Mouse (Mus musculus): ENCODE measurements at regions not wholly inside any gene's neighbourhood (a gene's known extent, or its start where the extent isn't known, plus 50 kb on each side); places are given as distances from the start of the nearest gene placed in this dataset.
"Not testable (repeated sequence)": the region's sequence is repeated elsewhere in the genome, so short reads cannot be mapped to it uniquely, and the experiment has no call there.

DNA sequence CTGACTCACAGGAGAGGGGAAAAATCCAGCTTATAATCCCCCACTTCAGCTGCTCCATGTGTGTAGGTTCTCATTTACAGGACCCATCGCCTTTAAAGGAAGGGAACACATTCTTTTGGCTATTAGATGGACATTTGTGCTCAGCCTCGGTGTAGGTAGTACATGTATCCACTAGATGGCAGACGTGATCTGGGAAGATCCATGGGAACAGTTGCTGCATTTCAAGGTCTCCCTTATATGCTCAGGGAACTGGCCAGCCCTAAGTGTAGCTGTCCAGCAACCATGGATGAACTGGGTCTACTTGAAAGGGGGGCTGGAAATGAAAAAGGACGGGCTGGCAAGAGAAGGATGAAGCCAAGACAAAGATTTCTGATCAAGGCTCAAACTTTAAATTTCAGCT, 124.0 kb downstream of the Akain1 start:
- peak; percentile 63 for DNase-seq

DNA sequence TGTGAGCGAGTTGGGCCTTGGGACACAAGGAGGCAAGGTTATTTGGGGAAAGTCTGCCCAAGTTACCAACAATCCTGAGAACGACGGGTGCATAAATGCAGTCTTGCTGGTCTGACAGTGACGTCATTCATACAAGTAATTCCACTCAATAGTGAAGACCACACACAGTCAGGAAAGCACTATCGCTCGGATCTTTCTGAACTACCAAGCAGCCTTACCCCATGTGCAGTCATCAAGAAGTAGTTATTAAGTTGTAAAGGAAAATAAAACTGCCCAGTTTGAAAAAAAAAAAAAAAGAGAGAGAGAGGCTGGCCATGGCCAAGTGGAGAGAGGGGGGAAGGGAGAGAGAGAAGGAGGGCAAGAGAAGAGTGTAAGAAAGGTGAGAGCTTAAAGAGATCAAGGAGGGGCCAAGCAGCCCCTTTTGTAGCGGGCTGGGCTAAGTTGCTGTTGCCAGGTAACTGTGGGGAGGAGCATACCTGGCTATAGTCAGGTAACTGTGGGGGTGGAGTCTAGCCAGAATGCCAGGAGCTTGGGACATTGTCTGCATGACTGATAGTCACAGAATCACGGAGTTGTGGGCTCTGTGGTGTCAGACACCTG, 132.0 kb downstream of the Akain1 start:
- not testable (repeated sequence) for DNase-seq

DNA sequence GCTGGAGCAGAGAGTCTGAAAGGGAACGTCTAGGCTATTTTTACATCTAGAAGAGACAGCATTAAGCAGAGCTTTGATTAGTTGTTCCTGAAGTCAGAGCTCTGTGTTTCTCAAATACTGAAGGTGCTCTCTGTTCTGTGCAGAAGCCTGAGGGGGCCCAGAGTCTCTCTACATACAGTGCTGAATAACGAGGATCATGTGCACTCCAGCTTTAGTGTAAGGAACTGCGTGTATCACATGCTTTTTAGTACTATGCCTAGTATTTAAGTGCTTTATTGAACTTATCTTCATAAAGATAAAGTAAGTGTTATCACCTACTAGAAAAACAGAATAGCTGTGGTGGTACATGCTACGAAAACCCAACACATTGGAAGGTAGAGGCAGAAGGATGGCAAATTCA, 151.4 kb downstream of the Akain1 start:
- no peak for DNase-seq

DNA sequence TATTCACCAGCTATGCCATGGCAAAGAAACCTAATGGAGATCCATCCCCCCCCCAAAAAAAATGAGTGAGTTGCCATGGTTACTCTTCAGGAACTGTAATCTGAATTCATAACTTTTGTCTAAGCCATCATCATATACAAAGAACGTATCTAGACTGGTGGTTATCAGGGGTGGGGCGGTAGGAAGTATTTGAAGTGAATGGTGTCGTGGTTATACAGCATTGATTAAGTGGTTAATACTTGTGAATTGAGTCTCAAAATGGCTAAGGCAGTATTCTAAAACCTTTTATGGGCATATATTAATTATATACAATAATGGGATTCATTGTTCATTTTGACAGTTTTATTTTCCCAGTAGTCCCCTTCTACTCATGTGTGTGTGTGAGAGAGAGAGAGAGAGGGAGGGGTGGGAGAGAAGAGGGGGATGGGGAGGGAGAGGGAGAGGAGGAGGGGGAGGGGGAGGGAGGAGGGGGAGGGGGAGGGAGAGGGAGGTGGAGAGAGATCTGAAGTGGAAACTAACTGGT, 158.7 kb downstream of the Akain1 start:
- DNase-seq = no peak

DNA sequence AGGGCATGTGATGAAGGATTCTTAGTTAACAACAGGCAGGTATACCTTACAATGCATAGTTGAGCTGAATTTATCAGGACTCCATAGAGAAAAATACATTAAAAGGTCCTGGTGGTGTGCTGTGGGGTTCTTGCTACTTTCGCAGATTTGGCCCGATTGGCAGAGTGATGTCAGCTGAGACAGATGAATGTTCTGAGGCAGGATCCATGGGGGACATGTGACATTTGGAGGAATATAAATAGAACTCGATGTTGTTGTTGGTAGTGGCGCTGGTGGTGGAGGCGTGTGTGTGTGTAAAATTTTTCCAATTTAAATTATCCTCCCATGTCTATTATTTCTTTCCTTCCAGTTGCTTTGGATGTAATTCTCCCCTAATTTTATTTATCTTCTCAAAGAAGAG, 159.3 kb downstream of the Akain1 start:
- DNase-seq = no peak

DNA sequence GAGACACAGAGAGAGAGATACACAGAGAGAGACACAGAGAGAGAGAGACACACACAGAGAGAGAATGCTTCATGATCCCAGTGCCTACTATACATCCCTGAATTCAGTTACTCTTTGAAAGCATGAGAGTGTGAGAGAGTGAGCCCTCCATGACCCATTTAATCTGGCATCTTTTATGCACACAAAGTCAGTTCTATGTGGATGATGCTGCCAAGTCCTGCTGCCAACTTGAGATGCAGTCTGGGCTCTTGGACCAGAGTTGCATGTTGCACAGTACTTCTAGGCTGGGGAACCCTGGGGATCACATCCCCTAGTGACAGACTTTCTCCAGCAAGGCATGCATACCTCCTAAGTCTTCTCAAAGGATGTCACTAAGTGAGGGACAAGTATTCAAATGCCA, 164.5 kb downstream of the Akain1 start:
- DNase-seq = no peak

DNA sequence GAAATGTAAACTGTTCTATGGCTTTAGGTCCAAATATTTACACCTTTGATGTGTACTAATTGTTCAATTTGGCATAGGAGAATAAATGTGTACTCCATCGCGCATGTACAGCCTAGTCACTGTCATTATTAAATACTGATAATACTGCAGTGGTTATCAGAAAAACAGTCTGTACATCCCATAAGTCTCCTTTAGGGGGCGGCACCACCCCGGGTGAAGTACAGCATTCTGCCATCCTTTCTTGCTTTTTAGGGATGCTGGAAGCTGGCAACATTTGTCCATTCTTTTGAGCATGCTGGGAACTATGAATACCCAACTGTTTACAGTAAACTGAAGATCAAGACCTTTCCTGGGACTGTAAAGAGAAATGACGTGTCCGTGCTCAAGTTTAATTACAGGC, 165.6 kb downstream of the Akain1 start:
- DNase-seq = peak; percentile 56

DNA sequence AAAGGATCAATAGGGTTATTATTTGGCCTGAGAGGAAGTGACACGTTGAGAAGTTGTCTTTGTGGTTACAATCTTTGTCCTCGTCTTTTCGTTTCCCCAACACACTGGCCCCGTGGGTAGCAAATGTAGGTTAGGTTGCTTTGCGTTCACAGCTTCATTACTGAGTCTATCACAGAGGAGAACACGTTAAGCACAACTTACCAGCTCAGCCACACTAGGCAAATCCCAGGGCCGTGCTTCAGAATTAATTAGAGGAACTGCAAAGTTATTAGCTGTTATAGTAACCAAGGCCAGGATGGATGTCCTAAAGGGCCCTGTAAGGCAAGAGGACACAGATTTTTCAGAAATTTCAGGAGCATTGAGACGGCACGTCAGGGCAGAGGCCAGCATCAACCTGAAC, 166.3 kb downstream of the Akain1 start:
- DNase-seq = no peak

DNA sequence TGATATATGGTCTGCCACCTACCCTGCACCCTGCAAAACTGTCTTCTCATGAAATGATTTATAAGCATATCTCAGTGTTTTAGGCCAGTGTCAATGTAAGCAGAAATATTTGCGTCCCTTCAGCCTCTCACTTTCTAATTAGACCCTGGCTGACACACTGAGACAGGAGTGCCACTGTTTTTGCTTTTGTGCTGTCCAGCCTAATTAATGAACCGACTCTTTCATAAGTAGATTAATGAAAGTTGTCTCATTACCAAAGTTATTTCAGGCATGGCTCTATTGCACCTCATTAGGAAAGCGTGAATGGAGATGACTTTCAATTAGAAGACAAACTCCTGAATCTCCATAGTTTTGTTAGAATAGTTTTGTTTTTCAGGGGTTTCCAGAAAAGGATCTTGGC, 192.3 kb downstream of the Akain1 start:
- DNase-seq = no peak

DNA sequence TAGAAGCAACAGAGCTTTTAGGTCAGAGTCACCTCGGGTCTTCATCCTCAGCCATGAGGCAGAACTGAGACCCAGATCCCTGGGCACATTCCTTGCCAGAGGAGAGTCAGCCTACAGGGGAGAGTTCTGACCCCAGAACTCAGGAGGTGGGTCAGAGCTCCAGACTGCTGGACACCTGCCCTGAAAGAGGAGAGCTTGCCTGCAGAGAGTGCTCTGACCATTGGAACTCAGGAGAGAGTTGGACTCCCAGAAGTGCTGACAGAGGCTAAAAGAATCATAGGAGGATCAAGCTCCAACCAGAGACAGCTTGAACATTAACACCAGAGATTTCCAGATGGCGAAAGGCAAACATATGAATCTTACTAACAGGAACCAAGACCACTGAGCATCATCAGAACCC, 211.4 kb downstream of the Akain1 start:
- not testable (repeated sequence) for DNase-seq

DNA sequence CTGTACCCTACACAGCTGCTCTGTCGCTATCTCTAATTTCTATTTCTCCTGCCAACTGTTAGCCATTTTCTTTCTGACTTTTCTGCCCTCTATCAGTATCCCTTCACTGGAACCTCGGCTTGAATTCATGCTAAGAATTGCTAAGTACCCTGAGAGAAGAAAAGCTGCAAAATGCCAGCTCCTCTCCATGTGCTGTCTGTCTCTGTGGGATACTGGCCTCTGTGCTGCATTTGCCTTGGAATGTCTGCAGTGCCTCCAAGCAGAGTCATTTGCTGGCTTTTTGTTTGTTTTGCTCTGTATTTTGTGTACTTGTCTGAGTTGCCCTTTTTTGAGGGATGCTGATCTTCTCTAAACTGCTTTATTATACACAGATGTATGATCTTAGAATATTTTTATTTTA, 215.5 kb downstream of the Akain1 start:
- no peak for DNase-seq

DNA sequence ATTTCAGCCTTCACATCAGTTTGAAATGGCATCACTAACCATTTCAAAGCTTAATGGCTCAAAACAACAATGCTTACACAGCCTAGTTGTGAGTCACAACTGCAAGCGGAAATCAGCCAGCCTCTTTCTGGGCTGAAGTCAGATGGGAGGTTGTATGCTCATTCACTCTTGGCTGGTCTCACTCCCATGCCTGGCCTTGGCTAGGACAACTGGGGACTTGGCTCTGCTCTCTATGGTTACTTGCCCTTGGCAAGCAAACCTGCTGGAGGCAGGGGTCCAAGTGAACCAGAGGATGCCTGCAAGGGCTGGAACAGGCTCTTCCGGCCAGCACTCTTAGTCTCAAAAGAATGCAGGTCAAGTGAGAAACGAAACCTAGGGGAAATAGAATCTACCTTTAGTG, 233.4 kb downstream of the Akain1 start:
- DNase-seq = peak; percentile 83

DNA sequence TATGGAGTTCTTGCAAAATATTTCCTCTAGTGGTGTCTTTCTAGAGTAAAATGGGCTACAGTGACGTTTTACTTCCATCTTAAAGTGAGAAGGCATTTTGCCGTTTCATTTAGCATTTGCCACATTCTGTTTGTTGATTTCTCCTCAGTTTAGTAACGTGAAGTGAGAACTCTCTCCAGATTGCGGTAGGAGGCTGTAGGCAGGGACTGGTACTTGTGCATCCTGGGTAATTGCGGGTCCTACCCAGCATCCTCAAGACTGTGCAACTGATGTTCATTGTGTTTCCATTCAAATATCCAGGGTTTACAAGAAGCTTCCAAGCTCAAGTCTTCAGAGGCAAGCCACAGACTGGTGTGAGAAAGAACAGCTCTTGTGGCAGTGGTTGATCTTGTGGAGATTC, 244.0 kb downstream of the Akain1 start:
- no peak for DNase-seq

DNA sequence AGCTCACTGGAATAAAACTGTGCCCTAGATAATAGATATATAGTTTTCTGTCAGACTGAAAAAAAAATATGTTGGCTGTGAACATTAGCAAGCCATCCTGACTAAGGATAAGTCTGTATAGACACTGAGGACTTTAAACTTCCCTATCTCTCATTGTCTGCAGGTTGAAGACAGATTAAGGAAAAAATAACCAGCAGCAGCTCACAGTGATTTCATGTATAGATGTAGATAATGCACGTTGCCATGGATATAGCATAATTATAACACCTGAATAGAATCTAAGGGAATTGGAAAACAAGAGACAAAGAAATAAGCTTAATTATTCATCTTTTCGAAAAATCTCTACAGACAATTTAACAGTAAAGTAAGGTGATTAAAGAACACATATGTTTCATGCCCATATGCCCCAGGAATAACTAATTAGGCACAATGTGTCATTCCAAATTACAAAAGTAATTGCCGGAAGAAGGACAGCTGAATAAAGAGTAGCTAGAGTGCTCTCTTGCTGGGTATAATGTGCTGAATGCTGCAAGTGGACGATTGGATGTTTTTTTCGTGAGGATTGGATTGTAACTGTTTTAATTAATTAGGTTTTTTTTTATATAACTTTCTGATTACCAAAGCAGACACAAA, 246.6 kb downstream of the Akain1 start:
- DNase-seq = no peak

DNA sequence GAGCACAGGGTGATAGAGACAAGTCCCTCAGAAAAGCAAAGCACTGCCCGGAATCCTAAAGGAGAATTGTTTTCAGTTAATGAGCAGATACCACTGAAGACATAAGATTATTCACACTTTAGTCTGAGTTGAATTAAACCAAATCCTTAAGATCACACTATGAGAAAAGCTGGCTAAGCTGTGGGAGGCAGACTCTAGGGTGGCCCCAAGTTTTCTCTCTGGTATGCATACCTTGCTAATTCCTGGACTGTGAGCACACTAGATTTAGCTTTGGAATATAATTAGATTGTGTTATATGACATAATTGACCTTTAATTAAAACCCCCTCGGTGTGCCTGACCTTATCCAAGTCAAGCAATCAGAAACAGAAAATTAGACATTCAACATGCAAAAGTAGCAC, 247.3 kb downstream of the Akain1 start:
- DNase-seq = no peak

DNA sequence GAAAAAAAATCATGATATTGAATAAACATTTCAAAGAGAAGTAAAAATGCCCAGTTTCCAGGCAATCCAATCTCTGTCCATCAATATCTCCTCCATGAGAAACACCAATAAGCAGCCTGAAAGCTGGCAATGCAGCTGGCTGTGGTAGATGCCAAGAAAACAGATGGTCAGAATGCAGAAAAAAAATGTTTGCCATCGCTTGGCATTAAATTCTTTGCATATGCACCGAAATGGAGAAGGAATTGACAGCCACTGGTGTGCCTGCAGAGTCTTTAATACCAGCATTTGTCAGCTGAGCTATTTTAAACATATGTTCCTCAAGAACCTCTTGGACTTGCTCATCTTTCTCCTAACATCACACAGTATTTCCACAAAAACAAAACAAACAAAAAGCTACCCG, 256.2 kb downstream of the Akain1 start:
- no peak for DNase-seq

DNA sequence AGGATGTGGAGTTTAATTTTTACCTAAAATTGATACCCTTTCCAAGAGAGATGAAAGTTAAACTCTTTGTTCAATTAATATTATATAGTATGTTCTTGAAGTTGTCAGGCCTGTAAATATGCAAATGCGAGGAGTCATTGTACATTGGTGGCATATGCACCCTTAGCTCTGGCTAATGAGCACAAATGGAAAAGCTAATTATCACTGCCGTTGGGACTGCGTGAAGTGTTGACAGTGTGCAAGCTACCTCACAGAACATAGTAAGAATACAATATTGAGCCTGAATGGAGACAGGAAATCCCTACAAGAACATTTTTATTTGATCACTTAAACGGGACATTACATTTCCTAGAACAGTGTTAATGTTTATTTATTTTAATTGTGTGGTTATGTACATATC, 241.5 kb upstream of the Dlgap1 start:
- no peak for DNase-seq

DNA sequence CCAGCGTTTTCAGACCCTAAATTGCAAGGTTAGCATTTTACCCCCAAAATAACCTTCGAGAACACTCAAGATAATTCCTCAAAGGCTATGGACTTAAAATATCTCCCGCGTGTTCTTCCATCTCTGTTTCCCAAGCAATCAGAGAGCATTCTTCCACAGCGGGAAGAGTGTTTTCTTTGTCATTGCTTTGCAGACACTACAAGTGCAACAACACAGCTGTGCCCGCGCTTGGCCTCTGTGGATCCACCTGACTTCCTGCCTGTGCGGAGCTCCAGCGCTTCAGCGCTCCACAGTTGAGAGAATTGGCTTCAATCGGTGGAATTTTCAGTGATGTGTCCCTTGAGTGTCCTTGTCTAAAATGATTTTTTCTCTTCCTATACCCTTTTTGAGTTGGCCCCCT, 235.9 kb upstream of the Dlgap1 start:
- no peak for DNase-seq

DNA sequence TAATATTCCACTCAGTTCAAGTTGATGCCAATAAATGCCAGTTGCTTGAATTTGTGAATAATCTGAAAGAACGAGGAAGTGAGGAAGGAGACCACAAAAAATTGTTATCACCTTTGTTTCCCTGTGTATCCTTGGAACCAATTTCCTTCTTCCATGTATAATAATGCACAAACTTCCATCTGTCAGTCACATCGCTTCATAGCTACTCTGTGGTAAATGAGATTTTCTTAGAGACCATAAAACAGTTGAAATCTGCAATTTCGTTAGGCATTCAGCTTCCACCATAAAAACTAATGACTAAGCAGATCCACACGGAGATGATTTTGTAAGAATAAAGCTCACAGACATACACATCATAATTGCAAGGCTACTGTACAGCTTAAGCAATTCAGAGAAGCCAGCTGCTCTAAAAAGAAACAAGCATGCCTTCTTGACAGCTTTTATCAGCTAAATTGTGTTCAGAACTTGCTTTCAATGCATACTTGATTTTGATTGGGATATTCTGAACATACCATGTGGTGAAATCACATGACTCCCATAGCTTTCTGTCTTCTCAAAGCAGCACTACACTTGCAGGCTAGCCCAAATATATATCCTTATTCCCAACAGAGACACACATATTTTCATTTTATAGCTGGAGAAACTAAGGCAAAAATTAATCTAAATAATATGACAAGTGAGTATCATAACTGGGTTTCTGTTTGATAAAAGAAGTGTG, 232.3 kb upstream of the Dlgap1 start:
- DNase-seq = no peak

DNA sequence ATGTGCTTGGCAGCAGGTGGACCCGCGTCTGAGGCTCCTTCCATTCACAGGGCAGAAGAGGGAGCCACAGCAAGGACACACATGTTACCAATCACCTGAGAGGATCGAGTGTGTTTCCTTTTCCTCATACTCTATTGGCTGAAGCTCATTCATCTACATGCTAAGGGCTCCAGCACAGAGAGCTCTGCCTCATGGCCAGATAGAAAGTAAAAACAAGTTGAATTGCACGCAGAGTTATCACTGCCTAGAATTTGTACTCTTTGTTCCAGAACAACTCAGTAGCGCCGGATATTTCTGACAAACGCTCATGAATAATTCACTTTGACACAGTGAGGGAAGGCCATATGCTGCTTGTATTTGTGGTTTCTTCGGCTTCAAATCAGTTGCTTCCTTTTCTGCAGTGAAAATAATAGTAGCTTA, 199.9 kb upstream of the Dlgap1 start:
- DNase-seq = no peak

DNA sequence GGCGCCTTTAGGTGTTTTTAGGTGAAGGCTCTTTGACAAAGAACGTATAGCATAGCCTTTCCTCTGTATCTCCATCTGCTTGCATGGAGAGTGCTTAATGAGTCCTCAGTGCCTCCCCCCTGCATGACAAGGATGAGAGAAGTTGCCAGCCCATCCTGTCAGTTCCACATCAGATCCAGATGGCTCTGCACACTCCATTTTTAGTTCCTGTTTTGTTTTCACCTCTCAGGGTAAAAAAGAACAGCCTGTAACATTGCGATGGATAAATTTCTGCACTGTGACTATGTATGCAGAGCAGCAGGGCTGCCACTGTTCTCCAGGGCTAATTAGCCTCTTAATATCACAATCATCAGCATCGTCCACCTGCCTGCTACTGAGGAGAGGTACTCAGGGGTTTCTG, 198.8 kb upstream of the Dlgap1 start:
- DNase-seq = no peak

DNA sequence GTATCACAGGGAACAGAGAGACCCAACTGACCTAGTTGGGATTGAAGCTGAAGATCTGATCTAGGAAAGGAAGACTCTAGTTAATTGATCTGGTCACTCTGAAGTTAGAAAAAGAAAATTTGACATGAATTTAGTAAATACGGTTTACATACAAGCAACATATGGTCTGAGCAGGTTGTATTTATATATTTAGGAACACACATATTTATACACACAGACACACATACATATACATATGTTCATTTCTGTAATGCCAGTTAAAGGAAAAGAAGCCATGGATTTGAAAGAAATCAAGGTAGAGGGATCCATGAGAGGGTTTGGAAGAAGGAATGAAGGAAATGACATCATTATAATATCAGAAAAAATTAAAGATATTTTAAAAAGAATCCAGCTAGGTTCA, 187.7 kb upstream of the Dlgap1 start:
- no peak for DNase-seq

DNA sequence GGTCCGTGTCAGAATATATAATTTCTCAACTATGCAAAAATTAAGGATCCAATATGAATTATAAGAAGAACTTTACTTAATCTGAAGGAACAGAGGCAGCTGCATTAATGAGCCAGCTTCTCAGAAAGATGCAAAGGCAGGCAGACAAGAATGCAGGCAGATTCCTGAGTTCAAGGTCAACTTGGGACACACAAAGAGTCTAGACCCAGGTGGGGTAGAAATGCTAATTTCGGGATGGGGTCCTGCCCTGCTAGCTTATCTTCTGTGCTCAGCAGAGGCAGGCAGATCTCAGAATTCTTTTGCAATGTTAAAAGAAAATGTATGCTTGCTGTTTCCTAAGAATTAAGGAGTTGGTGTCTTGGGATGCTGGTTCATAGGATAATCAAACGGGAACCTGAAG, 181.9 kb upstream of the Dlgap1 start:
- DNase-seq = no peak

DNA sequence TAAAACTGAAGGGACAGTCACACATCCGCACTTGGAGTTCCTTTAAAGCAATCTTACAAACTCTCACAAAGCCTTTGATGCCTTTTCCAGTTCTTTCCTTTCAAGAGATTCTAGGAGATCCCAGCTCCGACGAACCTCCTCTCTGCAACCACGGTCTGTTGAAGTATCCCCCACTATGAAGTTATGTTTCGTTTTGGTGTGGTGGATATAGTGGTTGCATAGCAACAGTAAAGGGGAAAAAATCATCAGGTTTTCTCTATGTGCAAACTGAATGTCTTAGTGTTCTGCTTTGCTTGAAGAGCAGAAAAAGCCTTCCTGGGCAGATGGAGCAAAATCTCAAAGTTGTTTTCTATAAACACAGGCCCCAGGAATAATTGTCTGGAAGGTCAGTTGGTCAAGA, 147.4 kb upstream of the Dlgap1 start:
- DNase-seq = no peak

Data from adrenal gland, postnatal 10 days (tissue).